Mouse (Mus musculus) MEL (cell line): ENCODE measurements around the gene Gss. TPM values are rescaled to one million over a fixed set of nuclear protein-coding genes. Genes with fewer than 3 reads are reported as not detected.

Source experiments
- DNase-seq: peaks from one replicate; pipeline ENCODE4 v3.0.0; 2011; ENCODE audit warnings: low read depth, low spot score
- H3K27ac ChIP-seq: 2 replicates; pipeline ENCODE4 v1.5.1; 2012; ENCODE audit warnings: low read depth, mild to moderate bottlenecking, control low read depth, low read length, moderate library complexity; ENCODE audit not compliant: control insufficient read depth
- H3K27me3 ChIP-seq, 2 experiments: fragments of 150-350 bp in 1 of 2; sonication (generic) in 1 of 2; 2 replicates each; pipeline ENCODE4 v1.6.1; 2012; ENCODE audit warnings: low read length in 2 of 2, mild to moderate bottlenecking in 2 of 2, improper control_type of control experiment in 1 of 2, moderate library complexity in 1 of 2; ENCODE audit not compliant: insufficient read depth in 2 of 2, control insufficient read depth in 1 of 2
- H3K36me3 ChIP-seq, 2 experiments: 2 replicates each; pipeline ENCODE4 v1.6.1; 2012 to 2014; ENCODE audit warnings: low read length in 2 of 2, improper control_type of control experiment in 1 of 2, inconsistent platforms in 1 of 2, mild to moderate bottlenecking in 1 of 2; ENCODE audit not compliant: insufficient read depth in 2 of 2, control insufficient read depth in 1 of 2
- H3K4me1 ChIP-seq, 2 experiments: fragments of 150-350 bp in 1 of 2; sonication (generic) in 1 of 2; 2 replicates each; pipeline ENCODE4 v1.6.1; 2012; ENCODE audit warnings: low read length in 2 of 2, improper control_type of control experiment in 1 of 2, mild to moderate bottlenecking in 1 of 2; ENCODE audit not compliant: insufficient read depth in 2 of 2, control insufficient read depth in 1 of 2
- H3K4me3 ChIP-seq, 2 experiments: fragments of 150-350 bp in 1 of 2; sonication (generic) in 1 of 2; 2 replicates each; pipeline ENCODE4 v1.5.1; 2012; ENCODE audit warnings: low read depth in 2 of 2, low read length in 2 of 2, mild to moderate bottlenecking in 2 of 2, moderate library complexity in 2 of 2, control low read depth in 1 of 2, improper control_type of control experiment in 1 of 2; ENCODE audit not compliant: control insufficient read depth in 1 of 2, insufficient read depth in 1 of 2
- H3K79me2 ChIP-seq: 2 replicates; pipeline ENCODE4 v1.6.1; 2012; ENCODE audit warnings: mild to moderate bottlenecking, low read length, moderate library complexity; ENCODE audit not compliant: control insufficient read depth, poor library complexity, insufficient read depth
- H3K9ac ChIP-seq: 2 replicates; pipeline ENCODE4 v1.6.1; 2012; ENCODE audit warnings: low read depth, mild to moderate bottlenecking, control low read depth, low read length, moderate library complexity; ENCODE audit not compliant: control insufficient read depth, poor library complexity, severe bottlenecking
- H3K9me3 ChIP-seq: fragments of 150-350 bp; sonication (generic); replicated peaks from 2 replicates; pipeline ENCODE4 v1.6.1; 2012; ENCODE audit warnings: mild to moderate bottlenecking, low read length, improper control_type of control experiment, moderate library complexity; ENCODE audit not compliant: insufficient read depth
- BHLHE40 ChIP-seq: IDR thresholded peaks from 2 replicates; pipeline ENCODE4 v1.6.1; 2012; ENCODE audit warnings: low read depth, mild to moderate bottlenecking, inconsistent platforms, low read length, improper control_type of control experiment, borderline replicate concordance
- CHD1 ChIP-seq: IDR thresholded peaks from 2 replicates; pipeline ENCODE4 v1.6.1; 2012; ENCODE audit warnings: low read depth, mild to moderate bottlenecking, inconsistent platforms, low read length, improper control_type of control experiment
- CTCF ChIP-seq, 3 experiments: IDR thresholded peaks in 2 of 3; conservative IDR thresholded peaks in 1 of 3; 2 replicates each; pipeline ENCODE4 v1.5.1; 2011 to 2012; ENCODE audit warnings: low read length in 3 of 3, low read depth in 2 of 3, mild to moderate bottlenecking in 2 of 3, improper control_type of control experiment in 1 of 3, inconsistent platforms in 1 of 3, mixed read lengths in 1 of 3, moderate library complexity in 1 of 3; ENCODE audit not compliant: control insufficient read depth in 1 of 3, insufficient read depth in 1 of 3, poor library complexity in 1 of 3, severe bottlenecking in 1 of 3
- ELF1 ChIP-seq: IDR thresholded peaks from 2 replicates; pipeline ENCODE4 v1.6.1; 2014; ENCODE audit warnings: low read depth, mild to moderate bottlenecking, inconsistent platforms, low read length, improper control_type of control experiment, moderate library complexity
- EP300 ChIP-seq, 2 experiments: IDR thresholded peaks; 2 replicates each; pipeline ENCODE4 v1.6.1; 2011; ENCODE audit warnings: improper control_type of control experiment in 2 of 2, low read length in 2 of 2, low read depth in 1 of 2, mild to moderate bottlenecking in 1 of 2
- ETS1 ChIP-seq: IDR thresholded peaks from 2 replicates; pipeline ENCODE4 v1.6.1; 2012; ENCODE audit warnings: low read depth, mild to moderate bottlenecking, inconsistent platforms, low read length, improper control_type of control experiment, moderate library complexity
- GABPA ChIP-seq: IDR thresholded peaks from 2 replicates; pipeline ENCODE4 v1.6.1; 2012; ENCODE audit warnings: low read depth, mild to moderate bottlenecking, inconsistent platforms, low read length, improper control_type of control experiment, moderate library complexity
- GATA1 ChIP-seq: IDR thresholded peaks from 2 replicates; pipeline ENCODE4 v1.6.1; 2011; ENCODE audit warnings: low read depth, low read length, improper control_type of control experiment
- HCFC1 ChIP-seq: IDR thresholded peaks from 2 replicates; pipeline ENCODE4 v1.6.1; 2012; ENCODE audit warnings: low read depth, mild to moderate bottlenecking, inconsistent platforms, low read length, improper control_type of control experiment, moderate library complexity
- JUND ChIP-seq: IDR thresholded peaks from 2 replicates; pipeline ENCODE4 v1.6.1; 2011; ENCODE audit warnings: low read depth, mild to moderate bottlenecking, improper control_type of control experiment, low read length
- MAFK ChIP-seq: IDR thresholded peaks from 2 replicates; pipeline ENCODE4 v1.6.1; 2011; ENCODE audit warnings: low read depth, mild to moderate bottlenecking, low read length, improper control_type of control experiment, borderline replicate concordance
- MAZ ChIP-seq: IDR thresholded peaks from 2 replicates; pipeline ENCODE4 v1.6.1; 2012; ENCODE audit warnings: low read depth, mild to moderate bottlenecking, inconsistent platforms, low read length, improper control_type of control experiment
- MXI1 ChIP-seq: IDR thresholded peaks from 2 replicates; pipeline ENCODE4 v1.6.1; 2011; ENCODE audit warnings: mild to moderate bottlenecking, low read depth, low read length, improper control_type of control experiment
- MYB ChIP-seq: IDR thresholded peaks from 2 replicates; pipeline ENCODE4 v1.6.1; 2011; ENCODE audit warnings: mild to moderate bottlenecking, low read depth, low read length, improper control_type of control experiment
- MYC ChIP-seq: IDR thresholded peaks from 2 replicates; pipeline ENCODE4 v1.6.1; 2011; ENCODE audit warnings: low read depth, mild to moderate bottlenecking, low read length, improper control_type of control experiment, moderate library complexity
- NELFE ChIP-seq: IDR thresholded peaks from 2 replicates; pipeline ENCODE4 v1.6.1; 2011; ENCODE audit warnings: low read depth, low read length, improper control_type of control experiment
- NRF1 ChIP-seq: IDR thresholded peaks from 2 replicates; pipeline ENCODE4 v1.6.1; 2014; ENCODE audit warnings: low read depth, mild to moderate bottlenecking, inconsistent platforms, low read length, improper control_type of control experiment, moderate library complexity; ENCODE audit not compliant: poor library complexity, insufficient read depth, severe bottlenecking
- POLR2A ChIP-seq, 2 experiments: IDR thresholded peaks; 2 replicates each; pipeline ENCODE4 v1.6.1; 2011 to 2012; ENCODE audit warnings: low read length in 2 of 2, mild to moderate bottlenecking in 2 of 2, control low read depth in 1 of 2, improper control_type of control experiment in 1 of 2, low read depth in 1 of 2, moderate library complexity in 1 of 2; ENCODE audit not compliant: control insufficient read depth in 1 of 2, insufficient read depth in 1 of 2, poor library complexity in 1 of 2
- POLR2AphosphoS2 ChIP-seq: IDR thresholded peaks from 2 replicates; pipeline ENCODE4 v1.6.1; 2011; ENCODE audit warnings: low read length, improper control_type of control experiment
- POLR2AphosphoS5 ChIP-seq: IDR thresholded peaks from 2 replicates; pipeline ENCODE4 v1.6.1; 2012; ENCODE audit warnings: low read depth, borderline replicate concordance, mild to moderate bottlenecking, inconsistent platforms, low read length, moderate library complexity, mixed read lengths
- RAD21 ChIP-seq: IDR thresholded peaks from 2 replicates; pipeline ENCODE4 v1.6.1; 2011; ENCODE audit warnings: mild to moderate bottlenecking, low read depth, low read length, improper control_type of control experiment
- RCOR1 ChIP-seq: IDR thresholded peaks from 2 replicates; pipeline ENCODE4 v1.6.1; 2012; ENCODE audit warnings: low read depth, mild to moderate bottlenecking, inconsistent platforms, low read length, improper control_type of control experiment
- SIN3A ChIP-seq: IDR thresholded peaks from 2 replicates; pipeline ENCODE4 v1.6.1; 2012; ENCODE audit warnings: low read length, improper control_type of control experiment, inconsistent platforms
- SMC3 ChIP-seq: IDR thresholded peaks from 2 replicates; pipeline ENCODE4 v1.6.1; 2011; ENCODE audit warnings: low read depth, low read length, improper control_type of control experiment
- TAL1 ChIP-seq: IDR thresholded peaks from 2 replicates; pipeline ENCODE4 v1.6.1; 2012; ENCODE audit warnings: mild to moderate bottlenecking, inconsistent platforms, low read length, moderate library complexity, mixed read lengths
- TBP ChIP-seq: IDR thresholded peaks from 2 replicates; pipeline ENCODE4 v1.8.0; 2011; ENCODE audit warnings: low read depth, low read length, improper control_type of control experiment
- UBTF ChIP-seq: IDR thresholded peaks from 2 replicates; pipeline ENCODE4 v1.6.1; 2012; ENCODE audit warnings: low read depth, mild to moderate bottlenecking, inconsistent platforms, low read length, improper control_type of control experiment, moderate library complexity, borderline replicate concordance; ENCODE audit not compliant: insufficient read depth
- USF2 ChIP-seq, 2 experiments: IDR thresholded peaks; 2 replicates each; pipeline ENCODE4 v1.6.1; 2011 to 2012; ENCODE audit warnings: improper control_type of control experiment in 2 of 2, low read length in 2 of 2, borderline replicate concordance in 1 of 2, inconsistent platforms in 1 of 2, low read depth in 1 of 2, mild to moderate bottlenecking in 1 of 2; ENCODE audit not compliant: insufficient read depth in 1 of 2
- ZC3H11A ChIP-seq: IDR thresholded peaks from 2 replicates; pipeline ENCODE4 v1.6.1; 2012; ENCODE audit warnings: low read depth, mild to moderate bottlenecking, inconsistent platforms, low read length, improper control_type of control experiment
- ZKSCAN1 ChIP-seq: IDR thresholded peaks from 2 replicates; pipeline ENCODE4 v1.6.1; 2012; ENCODE audit warnings: low read depth, mild to moderate bottlenecking, inconsistent platforms, low read length, improper control_type of control experiment, moderate library complexity
- ZNF384 ChIP-seq: IDR thresholded peaks from 2 replicates; pipeline ENCODE4 v1.6.1; 2012; ENCODE audit warnings: low read depth, mild to moderate bottlenecking, inconsistent platforms, low read length, improper control_type of control experiment
- polyA plus RNA-seq, 2 experiments: library from polyadenylated mRNA; stranded (reverse) in 1 of 2; unstranded in 1 of 2; fragments of >175 nt in 1 of 2; fragments of >200 nt in 1 of 2; gene quantifications; 2 replicates each; pipeline versions ENCODE4 v1.2.1 to v1.2.4; 2012; ENCODE audit warnings: low replicate concordance in 2 of 2, low read depth in 1 of 2; ENCODE audit not compliant: insufficient read length in 2 of 2, insufficient read depth in 1 of 2, missing spikeins in 1 of 2
- total RNA-seq: library from RNA; depleted of rRNA; stranded (reverse); fragments of 300-350 nt; gene quantifications from 2 replicates; pipeline ENCODE4 v1.2.3, GENCODE M21; 2012

The Gss gene
- total and polyA plus RNA-seq, 3 experiments: 21.9 to 24.0 TPM; not detected in 1

- TF ChIP-seq EP300 (IDR thresholded peaks at IDR 0.05; ENCODE audit: low read depth in 1 of 2, low read length in 2 of 2) (no peak), NRF1 (0 out of 2 replicates have a peak, but pooled peaks have one; percentile 17), POLR2A (IDR thresholded peaks at IDR 0.05; ENCODE audit: control insufficient read depth in 1 of 2, insufficient read depth in 1 of 2, low read depth in 1 of 2, low read length in 2 of 2, poor library complexity in 1 of 2) (peak; percentile 38 to 51; a peak in 1 of 4 replicates)
These were observed 74.9 kb downstream of the Gss start, which contains the start of the genes Acss2 and Ggt7 (continued) for GRCm38 (mm10) chr2:155517455-155518423.

- Histone ChIP-seq H3K36me3 (peaks cover 0 to 2% of the 10 kb centered on the region in 2 experiments; a peak in 1 of 4 replicates), H3K79me2 (peaks cover 2% of the 10 kb centered on the region; the same call in 1 of the 2 replicates), H3K9ac (no peak overlapping the region), H3K27me3 (no peaks in the 10 kb centered on the region), H3K27ac (no peak overlapping the region), H3K4me1 (peaks cover 2 to 3% of the 10 kb centered on the region in 2 experiments; a peak in 3 of 4 replicates), H3K9me3 (no peaks in the 10 kb centered on the region)
- peak; percentile 66 for DNase-seq
- TF ChIP-seq BHLHE40 (0 out of 2 replicates have a peak, but pooled peaks have one; percentile 13), NELFE (no peak), ELF1 (no peak), GATA1 (no peak), ZC3H11A (peak; percentile 100), RCOR1 (no peak), MYC (no peak), MAFK (no peak), ZKSCAN1 (no peak), HCFC1 (no peak), SIN3A (peak; percentile 60; the same call in 1 of the 2 replicates), POLR2AphosphoS2 (no peak), CHD1 (no peak), JUND (no peak), UBTF (no peak), USF2 (IDR thresholded peaks at IDR 0.05; ENCODE audit: borderline replicate concordance in 1 of 2, insufficient read depth in 1 of 2, low read depth in 1 of 2, low read length in 2 of 2) (no peak), TAL1 (no peak), NRF1 (no peak), POLR2A (IDR thresholded peaks at IDR 0.05; ENCODE audit: control insufficient read depth in 1 of 2, insufficient read depth in 1 of 2, low read depth in 1 of 2, low read length in 2 of 2, poor library complexity in 1 of 2) (no peak), EP300 (IDR thresholded peaks at IDR 0.05; ENCODE audit: low read depth in 1 of 2, low read length in 2 of 2) (no peak), MAZ (no peak), MXI1 (0 out of 2 replicates have a peak, but pooled peaks have one; percentile 25), TBP (no peak), ETS1 (no peak), RAD21 (peak; percentile 100), POLR2AphosphoS5 (no peak), CTCF (IDR thresholded peaks at IDR 0.05 in 2 of 3, conservative IDR thresholded peaks at IDR 0.05 in 1 of 3; ENCODE audit: control insufficient read depth in 1 of 3, insufficient read depth in 1 of 3, low read depth in 2 of 3, low read length in 3 of 3, poor library complexity in 1 of 3, severe bottlenecking in 1 of 3) (peak; percentile 73 to 100 (median 97)), ZNF384 (no peak), GABPA (no peak), SMC3 (peak; percentile 100), MYB (no peak)
- TF ChIP-seq, all 39 proteins: peak for 7
- no peak overlapping the region for H3K4me3 ChIP-seq
These were observed 76.7 kb downstream of the Gss start for GRCm38 (mm10) chr2:155515941-155516340.
